Mouse (Mus musculus) megakaryocyte, embryonic 14.5 days (primary cell): ENCODE measurements at regions not wholly inside any gene's neighbourhood (a gene's known extent, or its start where the extent isn't known, plus 50 kb on each side); places are given as distances from the start of the nearest gene placed in this dataset.
"Not testable (repeated sequence)": the region's sequence is repeated elsewhere in the genome, so short reads cannot be mapped to it uniquely, and the experiment has no call there.

Source experiments
- H3K27me3 ChIP-seq: replicated peaks from 2 replicates; pipeline ENCODE3; 2012; ENCODE audit warnings: inconsistent platforms
- H3K36me3 ChIP-seq: replicated peaks from 2 replicates; pipeline ENCODE3; 2012; ENCODE audit warnings: low read length, inconsistent platforms, mixed read lengths
- H3K4me1 ChIP-seq: 2 replicates; pipeline ENCODE4 v1.6.1; 2012; ENCODE audit warnings: inconsistent platforms
- H3K4me3 ChIP-seq: replicated peaks from 2 replicates; pipeline ENCODE3; 2012; ENCODE audit warnings: moderate library complexity, mild to moderate bottlenecking, inconsistent platforms
- H3K9me3 ChIP-seq: 2 replicates; pipeline ENCODE4 v1.6.1; 2012; ENCODE audit warnings: inconsistent platforms
- FLI1 ChIP-seq: IDR thresholded peaks from 2 replicates; pipeline ENCODE4 v1.6.1; 2012; ENCODE audit warnings: low read length, inconsistent platforms, mixed read lengths
- GATA1 ChIP-seq: IDR thresholded peaks from 3 replicates; pipeline ENCODE4 v1.6.1; 2012; ENCODE audit warnings: mixed read lengths, low read length, inconsistent platforms, borderline replicate concordance

DNA sequence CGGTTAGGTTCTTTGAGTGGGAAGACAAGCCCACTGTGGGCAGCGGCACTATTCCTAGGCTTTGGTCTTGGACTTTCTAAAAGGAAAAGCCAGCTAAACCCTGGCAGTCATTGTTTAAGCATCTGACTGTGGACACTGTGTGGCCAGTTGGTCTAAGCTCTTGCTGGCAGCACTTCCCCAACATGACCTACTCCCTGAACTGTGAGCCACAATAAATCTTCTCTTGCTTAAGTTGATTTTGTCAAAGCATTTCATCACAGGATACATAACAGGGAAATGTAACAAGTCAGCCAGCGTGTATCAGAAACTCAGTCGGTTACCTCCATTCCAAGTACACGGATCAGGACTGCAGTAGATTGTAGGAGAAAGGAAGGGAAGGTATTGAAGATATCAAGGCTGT lies 52.9 kb upstream of the Atxn1 start:
- peaks cover 7% of the 10 kb centered on the region for H3K4me1 ChIP-seq
- TF ChIP-seq GATA1 = no peak
- no peak for TF ChIP-seq FLI1
- no peaks in the 10 kb centered on the region for H3K9me3 ChIP-seq
- H3K36me3 ChIP-seq = no peaks in the 10 kb centered on the region
- H3K4me3 ChIP-seq = no peak overlapping the region
- H3K27me3 ChIP-seq = peaks cover 23% of the 10 kb centered on the region

DNA sequence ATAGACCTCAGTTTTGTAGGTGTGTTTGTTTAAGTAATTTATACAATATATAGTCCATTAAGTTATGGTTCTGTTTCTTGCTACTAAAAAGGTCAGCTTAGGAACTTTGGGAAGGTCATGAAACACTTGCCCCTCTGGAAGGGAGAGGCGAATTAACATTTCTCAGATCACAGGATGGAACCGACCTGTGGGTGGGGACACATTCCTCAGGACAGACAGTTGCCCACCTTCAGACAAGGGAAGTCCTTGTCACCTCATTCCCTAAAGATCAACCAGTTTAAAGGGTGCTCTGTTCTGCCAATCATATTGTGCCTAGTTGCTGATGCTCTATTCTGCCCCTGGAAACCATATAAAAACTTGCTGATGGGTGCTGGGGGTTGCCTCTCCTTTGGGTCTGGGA lies 52.2 kb upstream of the Atxn1 start:
- not testable (repeated sequence) for H3K4me3 ChIP-seq, H3K4me1 ChIP-seq, H3K36me3 ChIP-seq, H3K9me3 ChIP-seq
- H3K27me3 ChIP-seq = peaks cover 16% of the 10 kb centered on the region

DNA sequence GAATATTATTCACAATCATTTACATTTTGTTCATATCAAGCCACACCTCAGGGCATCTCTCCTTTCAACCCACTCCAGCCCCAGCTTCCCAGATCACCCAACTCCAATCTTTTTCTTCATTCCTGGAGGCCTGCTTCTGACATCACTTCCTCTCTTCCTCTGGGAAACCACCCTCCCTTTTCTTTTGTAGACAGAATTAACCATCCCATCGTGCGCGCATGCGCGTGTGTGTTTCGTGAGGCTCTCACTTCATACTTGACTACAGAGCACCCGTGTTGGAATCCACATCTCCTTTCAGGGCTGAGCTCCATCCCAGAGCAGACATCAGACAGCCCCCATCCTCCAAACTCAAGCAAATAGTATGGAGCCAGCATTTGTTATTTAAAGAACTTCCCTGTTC lies 50.4 kb upstream of the Atxn1 start:
- Histone ChIP-seq H3K27me3 (peaks cover 11% of the 10 kb centered on the region), H3K4me1 (peaks cover 7% of the 10 kb centered on the region), H3K9me3 (no peaks in the 10 kb centered on the region), H3K36me3 (no peaks in the 10 kb centered on the region), H3K4me3 (no peak overlapping the region)
- TF ChIP-seq GATA1 (no peak), FLI1 (no peak)

DNA sequence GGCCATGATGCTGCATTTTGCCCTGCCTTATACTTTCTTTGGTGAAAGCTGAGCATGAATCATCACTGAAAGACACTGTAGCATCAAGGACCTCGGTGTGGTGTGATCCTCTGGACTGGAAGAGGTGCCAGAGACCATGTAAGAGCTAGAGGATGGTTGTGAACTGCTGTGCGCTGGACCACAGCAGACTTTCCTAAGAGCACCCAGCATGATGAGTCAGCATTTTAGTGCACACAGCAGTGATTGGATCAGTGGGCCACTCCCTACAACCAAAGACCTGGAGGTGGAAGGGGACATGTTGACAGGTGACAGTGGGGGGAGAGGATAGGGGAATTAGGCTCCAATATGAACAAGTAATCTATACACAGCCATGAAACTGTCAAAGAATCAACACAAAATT lies 49.8 kb upstream of the Atxn1 start:
- peaks cover 17% of the 10 kb centered on the region for H3K27me3 ChIP-seq
- peaks cover 7% of the 10 kb centered on the region for H3K4me1 ChIP-seq
- H3K4me3 ChIP-seq = no peak overlapping the region
- no peaks in the 10 kb centered on the region for H3K36me3 ChIP-seq
- TF ChIP-seq GATA1 (no peak), FLI1 (no peak)
- H3K9me3 ChIP-seq = no peaks in the 10 kb centered on the region
